Mouse (Mus musculus): ENCODE data around the gene Scnm1.

Gene Scnm1

DNA sequence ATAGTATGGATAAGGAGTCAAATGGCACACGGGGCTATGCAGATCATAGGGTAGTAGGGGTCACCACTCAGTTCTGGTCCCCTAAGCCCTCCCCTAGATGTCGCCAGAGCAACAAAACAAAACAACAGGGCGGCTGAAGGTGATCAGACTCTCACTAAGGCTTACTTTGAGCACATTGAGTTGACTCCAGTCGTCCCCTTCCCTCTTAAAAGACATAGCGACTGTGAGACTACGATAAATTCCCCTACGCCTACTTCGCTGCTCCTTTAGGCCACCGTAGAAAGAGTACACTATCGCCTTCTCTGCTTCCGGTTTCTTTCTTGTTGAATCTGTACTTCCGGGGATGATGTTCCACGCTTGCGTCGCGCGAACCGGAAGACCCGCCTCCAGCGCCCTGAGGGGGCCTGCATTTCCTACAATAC, at the start of gene Scnm1, which contains the start of gene Lysmd1:
Scnm1 (minus strand) TSS at position 332 of the 422 bp plus-strand sequence.
Lysmd1 (plus strand) TSS at position 409 of the 422 bp plus-strand sequence.
- DNase-seq (ENCODE audit: low read depth in 2 of 2, low spot score in 2 of 2), result peak; percentile 82 to 88

GRCm38 (mm10) chr3:95181841-95182240, 48.0 kb upstream of the Scnm1 start:
- DNase-seq (ENCODE audit: low read depth in 2 of 2, low spot score in 2 of 2), result no peak

GRCm38 (mm10) chr3:95179890-95180289, 46.1 kb upstream of the Scnm1 start:
- no peak for DNase-seq (ENCODE audit: low read depth in 2 of 2, low spot score in 2 of 2)

DNA sequence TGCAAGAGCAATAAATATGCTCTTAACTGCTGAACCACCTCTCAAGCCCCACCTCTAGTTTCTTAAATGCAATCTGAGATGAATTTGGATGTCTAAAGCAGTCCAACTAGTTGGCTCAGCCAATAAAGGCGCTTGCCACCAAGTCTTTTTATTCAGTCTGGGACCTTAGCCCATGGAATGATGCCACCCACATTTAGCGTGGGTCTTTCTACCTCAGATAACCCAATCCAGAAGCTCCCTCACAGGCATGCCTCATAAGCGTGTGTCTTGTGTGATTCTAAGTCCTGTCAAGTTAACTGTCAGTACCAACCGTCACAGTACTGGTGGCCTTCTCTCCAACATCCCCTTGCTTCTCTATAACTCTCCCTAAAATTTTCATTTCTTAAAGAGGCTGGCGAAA, 45.1 kb upstream of the Scnm1 start:
- DNase-seq (ENCODE audit: low read depth in 2 of 2, low spot score in 2 of 2), result no peak

GRCm38 (mm10) chr3:95177583-95177982, 43.8 kb upstream of the Scnm1 start:
- no peak for DNase-seq (ENCODE audit: low read depth in 2 of 2, low spot score in 2 of 2)

DNA sequence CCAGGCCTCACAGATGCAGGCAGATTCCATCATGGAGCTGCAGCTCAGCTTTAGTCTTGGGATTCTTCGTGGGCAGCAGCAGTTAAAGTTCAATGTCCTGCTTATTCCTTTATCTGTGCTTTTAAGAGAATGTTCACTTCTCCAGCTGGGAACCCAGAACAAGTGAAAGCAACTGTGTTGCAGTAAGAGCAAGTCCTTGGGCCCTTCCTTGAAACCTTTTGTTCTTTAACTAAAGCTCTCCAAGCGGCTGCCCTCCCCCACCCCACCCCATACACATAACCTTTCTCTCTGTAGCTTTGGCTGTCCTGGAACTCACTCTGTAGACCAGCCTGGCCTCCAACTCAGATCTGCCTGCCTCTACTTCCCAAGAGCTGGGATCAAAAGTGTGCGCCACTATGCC, 42.7 kb upstream of the Scnm1 start:
- no peak for DNase-seq (ENCODE audit: low read depth in 2 of 2, low spot score in 2 of 2)

DNA sequence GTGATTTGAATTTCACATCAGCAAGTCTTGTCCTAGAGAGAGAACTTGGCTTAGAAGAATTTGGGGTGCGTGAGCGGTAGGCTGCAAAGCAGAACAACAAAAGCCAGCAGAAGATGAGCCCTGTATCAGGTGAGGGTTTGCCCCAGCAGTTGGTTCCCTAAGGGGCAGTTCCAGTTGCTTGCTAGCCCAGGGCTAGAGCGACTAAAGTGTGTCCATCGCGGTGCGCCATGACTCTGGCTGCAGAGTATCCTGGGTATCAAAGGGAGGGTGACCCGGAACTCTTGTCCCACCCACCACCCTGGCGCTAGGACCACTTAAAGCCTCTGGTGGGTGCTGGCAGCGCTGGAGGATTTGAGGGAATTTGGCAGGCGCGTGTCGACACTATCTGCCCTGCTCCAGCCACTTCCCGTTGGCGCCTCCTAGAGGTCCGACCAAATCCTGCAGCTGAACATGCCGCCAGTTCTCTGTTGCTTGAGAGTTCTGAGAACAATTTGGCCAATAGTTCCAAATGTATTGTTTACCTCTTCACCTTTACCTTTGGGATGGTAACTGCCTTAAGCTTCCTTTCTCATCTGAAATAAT, 40.3 kb upstream of the Scnm1 start:
- peak; percentile 80 to 85 for DNase-seq (ENCODE audit: low read depth in 2 of 2, low spot score in 2 of 2)

DNA sequence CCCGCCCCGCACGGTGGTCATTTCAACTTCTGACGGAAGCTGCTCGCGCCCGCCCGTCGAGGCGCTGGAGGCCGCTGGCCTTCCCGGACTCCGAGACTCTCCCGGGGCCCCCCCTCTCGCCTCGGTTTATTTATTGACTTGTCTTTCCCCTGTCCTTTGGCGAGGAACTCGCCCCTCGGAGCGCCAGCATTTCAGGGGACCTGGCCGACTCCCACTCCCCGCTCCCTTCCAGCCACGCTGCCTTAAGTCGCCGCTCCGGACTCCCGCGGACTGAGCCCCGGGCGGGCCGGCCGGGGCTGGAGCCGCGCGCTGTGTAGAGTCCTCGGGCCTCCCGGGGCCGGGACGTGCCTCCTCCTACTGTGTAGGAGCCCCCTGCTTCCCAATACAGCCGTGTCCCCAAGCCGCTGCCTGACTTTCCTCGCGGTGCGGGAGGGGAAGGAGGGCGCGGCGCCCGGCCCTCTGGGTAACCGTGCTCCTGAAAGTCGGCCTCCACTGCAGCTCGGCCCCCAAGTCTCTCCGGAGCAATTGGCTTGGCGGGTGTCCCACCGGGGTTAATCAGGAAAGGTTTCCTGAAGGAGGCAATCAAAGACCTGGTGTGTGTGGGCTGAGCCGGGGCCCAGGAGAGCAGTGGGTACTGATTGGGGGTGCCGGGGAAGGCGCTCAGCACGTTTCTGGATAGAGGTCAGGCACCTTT, 39.6 kb upstream of the Scnm1 start:
- DNase-seq (ENCODE audit: low read depth in 2 of 2, low spot score in 2 of 2), result no peak

GRCm38 (mm10) chr3:95172526-95173255, 38.9 kb upstream of the Scnm1 start:
- no peak for DNase-seq (ENCODE audit: low read depth in 2 of 2, low spot score in 2 of 2)

DNA sequence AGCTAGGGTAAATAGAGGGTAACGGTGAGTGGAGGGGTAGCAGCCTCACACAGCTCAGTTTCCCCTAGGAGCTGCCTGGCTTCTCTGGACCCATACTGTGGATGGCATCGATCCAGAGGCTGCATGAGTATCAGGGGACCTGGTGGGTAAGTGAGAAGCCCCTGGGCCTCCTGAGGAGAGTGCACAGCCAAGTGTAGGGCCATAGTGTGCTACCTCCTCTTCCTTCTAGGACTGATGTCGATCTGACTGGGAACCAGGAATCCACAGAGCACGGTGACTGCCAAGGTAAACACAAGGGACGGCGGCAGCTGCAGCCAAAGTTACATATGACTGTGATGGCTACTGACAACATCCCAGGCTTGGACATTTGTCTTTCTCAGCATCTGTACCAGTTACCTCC, 37.3 kb upstream of the Scnm1 start:
- no peak for DNase-seq (ENCODE audit: low read depth in 2 of 2, low spot score in 2 of 2)

DNA sequence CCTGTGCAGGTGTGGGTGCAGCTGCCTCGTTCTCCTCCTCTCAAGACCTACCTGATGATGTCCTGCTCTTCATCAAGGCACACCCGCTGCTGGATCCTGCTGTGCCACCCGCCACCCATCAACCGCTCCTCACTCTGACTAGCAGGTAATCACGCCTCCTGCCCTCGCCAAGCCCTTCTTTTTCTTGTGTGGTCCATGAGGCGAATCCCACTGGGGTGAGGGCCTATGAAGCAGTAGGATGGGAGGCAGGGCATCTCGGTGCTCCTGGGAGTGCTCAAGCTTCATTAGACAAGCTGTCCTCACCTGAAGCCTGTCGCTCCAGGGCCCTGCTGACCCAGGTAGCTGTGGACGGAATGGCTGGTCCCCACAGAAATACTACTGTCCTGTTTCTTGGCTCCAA, 36.2 kb upstream of the Scnm1 start:
- DNase-seq (ENCODE audit: low read depth in 2 of 2, low spot score in 2 of 2), result no peak

DNA sequence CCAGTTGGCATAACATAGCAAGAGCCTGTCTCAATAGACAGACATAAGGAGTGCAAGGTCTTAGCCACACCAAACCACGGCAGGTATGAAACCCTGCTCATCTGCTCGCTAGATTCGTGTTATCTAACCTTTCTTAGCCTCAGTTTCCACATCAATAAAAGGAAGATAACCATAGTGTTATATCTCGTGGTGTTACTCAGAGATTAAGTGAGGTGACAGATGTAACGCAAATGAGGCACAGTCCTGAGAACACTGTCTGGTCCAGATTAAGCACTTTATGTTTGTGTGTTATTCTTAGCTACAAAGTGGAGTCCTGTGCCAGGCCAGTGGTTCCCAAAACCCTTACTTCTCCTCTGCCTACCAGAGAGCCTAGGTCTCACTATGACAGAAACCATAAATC, 31.0 kb upstream of the Scnm1 start:
- no peak for DNase-seq (ENCODE audit: low read depth in 2 of 2, low spot score in 2 of 2)

GRCm38 (mm10) chr3:95164256-95164550, 30.4 kb upstream of the Scnm1 start:
- DNase-seq (ENCODE audit: low read depth in 2 of 2, low spot score in 2 of 2), result no peak

DNA sequence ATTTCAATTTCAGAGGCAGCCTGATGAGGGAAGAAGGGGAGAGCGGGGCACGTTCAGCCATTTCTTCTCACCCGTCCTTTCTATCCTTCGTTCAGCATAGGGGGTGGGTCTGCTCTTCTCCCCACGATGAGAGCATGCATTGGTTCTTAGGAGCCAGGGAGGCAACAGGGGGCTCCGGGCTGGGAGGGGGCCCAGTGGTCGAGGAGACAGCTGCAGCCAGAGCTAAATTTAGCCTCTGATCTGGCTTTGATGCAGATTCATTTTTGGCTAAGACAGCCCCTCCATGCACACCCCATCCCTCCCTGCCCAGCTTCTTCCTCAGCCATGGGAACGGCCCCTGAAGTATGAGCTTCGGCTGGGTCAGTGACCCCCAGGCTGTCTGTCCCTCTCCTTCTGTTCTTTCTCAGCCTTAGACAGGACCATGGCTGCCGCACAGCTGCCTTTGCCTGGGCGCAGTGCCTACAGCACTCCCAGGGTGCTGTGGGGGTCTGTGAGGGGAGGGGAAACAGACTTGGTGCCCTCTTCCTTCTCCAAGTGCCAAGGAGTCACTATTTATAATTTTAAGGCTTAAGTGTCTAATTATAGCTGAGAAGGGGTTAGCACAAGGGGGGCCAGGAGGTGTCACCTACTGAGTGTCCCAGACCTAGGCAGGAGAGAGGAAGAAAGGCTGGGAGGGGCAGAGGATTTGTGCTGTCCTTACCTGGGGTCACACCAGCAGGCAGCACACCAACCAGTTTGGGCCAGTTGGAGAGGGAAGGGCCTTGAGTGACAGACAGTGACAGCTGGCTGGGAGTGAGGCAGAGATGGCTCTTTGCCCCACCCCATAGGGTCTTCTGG, 29.8 kb upstream of the Scnm1 start:
- no peak for DNase-seq (ENCODE audit: low read depth in 2 of 2, low spot score in 2 of 2)

DNA sequence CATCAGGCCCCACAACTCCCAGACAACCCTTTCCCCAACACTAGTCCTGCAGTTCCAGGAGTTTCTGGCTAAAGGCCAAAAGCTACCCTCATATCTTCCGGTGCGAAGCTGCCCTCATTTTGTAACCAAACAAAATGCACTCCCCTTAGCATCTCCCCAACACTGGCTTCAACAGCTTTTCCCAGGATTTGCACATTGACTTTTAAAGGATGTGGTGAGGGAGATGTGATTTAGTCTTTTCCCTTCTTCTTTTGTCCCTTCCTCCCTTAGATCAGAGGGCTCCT, 28.5 kb upstream of the Scnm1 start:
- DNase-seq (ENCODE audit: low read depth in 2 of 2, low spot score in 2 of 2), result no peak

DNA sequence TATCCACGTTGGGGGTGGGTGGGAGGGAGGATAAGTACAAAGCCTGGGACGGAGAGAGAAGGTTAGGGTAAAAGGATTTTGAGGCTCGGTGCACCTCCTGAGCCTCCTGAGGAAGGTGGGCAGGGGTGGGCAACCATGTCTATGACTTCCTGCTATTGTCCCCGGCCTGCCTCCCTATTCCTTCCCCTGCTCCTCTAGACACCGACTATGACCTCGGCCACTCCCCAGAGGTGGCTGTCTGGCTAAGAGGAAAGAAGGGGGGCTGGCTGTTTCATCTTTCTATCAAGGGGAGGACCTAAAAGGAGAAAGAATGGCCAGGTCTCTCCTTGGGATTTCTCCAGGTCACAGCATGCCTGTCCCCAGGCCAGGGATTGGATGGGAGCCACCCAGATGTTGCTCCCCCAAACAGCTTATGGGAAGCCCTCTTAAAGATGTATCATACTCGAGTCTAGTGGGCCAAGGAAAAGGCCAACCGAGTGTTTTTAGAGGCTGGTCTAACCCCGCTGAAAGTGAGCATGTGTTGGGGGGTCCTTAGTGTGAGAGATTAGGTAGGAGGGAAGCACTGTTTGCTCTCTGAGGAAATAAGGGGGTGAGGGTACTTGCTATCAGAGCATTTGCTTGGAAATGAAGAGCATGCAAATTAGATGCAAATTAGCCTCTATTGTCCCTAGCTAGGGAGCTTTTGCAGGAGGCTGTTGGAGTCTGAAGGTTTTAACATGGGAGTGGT, 28.0 kb upstream of the Scnm1 start:
- DNase-seq (ENCODE audit: low read depth in 2 of 2, low spot score in 2 of 2), result no peak

GRCm38 (mm10) chr3:95161041-95161551, 27.3 kb upstream of the Scnm1 start:
- no peak for DNase-seq (ENCODE audit: low read depth in 2 of 2, low spot score in 2 of 2)

DNA sequence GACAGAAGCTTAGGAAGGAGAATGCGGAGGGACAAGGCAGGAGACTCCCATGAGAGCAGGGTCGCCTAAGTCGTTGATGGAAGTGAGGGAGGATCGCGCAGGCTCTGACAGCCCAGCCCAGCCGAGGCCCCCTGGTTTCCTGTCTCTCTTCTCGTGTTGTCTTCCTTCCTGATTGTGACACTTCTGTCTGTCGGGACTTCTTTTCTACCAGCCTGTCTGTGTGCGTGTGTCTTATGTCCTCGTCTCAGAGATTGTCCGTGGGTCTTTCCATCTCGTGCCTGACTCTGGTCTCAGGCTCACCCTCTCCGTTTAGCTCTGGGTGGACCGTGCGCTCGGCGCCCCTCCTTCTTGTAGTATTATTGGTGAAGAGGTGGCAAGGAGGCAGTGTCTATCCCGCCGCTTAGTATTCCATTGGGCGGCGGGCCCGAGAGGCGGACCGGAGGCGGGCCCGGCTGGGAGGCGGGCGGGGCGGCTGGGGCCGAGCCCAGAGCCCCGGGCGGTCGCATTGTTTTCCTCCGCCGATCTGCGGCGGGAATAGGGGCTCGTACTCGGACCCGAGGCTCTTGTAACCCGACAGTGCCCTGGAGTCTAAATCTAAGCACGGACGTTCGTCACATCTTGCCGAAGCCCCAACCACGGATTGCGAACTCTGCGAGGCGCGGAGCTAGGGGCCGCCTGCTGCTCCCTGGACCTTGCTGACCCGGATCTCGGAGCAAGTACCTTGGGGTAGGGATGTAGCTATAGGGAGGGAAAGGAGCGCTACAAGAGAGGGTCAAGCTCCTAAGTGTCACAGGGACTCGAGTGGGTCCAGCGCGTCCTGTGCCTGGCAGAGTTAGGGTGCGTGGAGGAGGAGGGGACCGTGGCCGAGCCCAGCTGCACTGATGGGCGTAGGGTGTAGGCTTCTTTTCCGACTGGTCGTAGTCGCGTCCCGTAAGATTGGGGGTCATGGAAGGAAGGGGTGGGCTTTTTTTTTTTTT, 26.5 kb upstream of the Scnm1 start, which contains the start of gene Sema6c:
Sema6c (plus strand) TSS at position 471 of the 977 bp plus-strand sequence.
- DNase-seq (ENCODE audit: low read depth in 2 of 2, low spot score in 2 of 2), result peak; percentile 75 to 81

GRCm38 (mm10) chr3:95159511-95159986, 25.7 kb upstream of the Scnm1 start:
- no peak for DNase-seq (ENCODE audit: low read depth in 2 of 2, low spot score in 2 of 2)

Data from CD8-positive naive resting alpha-beta T cell, adult 2 months (primary cell).